Mouse (Mus musculus) heart, postnatal 0 days (tissue): ENCODE data around the gene Plekha1.

Source experiments
- CTCF ChIP-seq: IDR thresholded peaks from 2 replicates; pipeline ENCODE4 v1.5.1; 2016; ENCODE audit warnings: antibody characterized with exemption, control low read depth, low read depth
- EP300 ChIP-seq: IDR thresholded peaks from 2 replicates; pipeline ENCODE4 v1.6.1; 2016; ENCODE audit warnings: antibody characterized with exemption, low read depth

- TF ChIP-seq CTCF (no peak), EP300 (no peak)
These were observed 22.4 kb downstream of the Plekha1 start for GRCm38 (mm10) chr7:130887946-130888345.
